Mouse (Mus musculus) T-helper 1 cell (primary cell): ENCODE results near the gene 9330182L06Rik.

ENCODE experiments used
- in situ Hi-C: fragments of 300-600 bp; cut with MboI, MseI; formaldehyde crosslinking; loops from one replicate; pipeline ENCODE4 v1.15.1; 2025; ENCODE audit warnings: high pct_unique_total_duplicates

The 9330182L06Rik gene

GRCm38 (mm10) chr5:9361982-9362661 lies 96.2 kb downstream of the 9330182L06Rik start:
- in situ Hi-C loops = no loop called here

- in situ Hi-C loops = no loop called here
Observed at GRCm38 (mm10) chr5:9364937-9365336, 99.0 kb downstream of the 9330182L06Rik start.

- in situ Hi-C loops = no loop called here
Observed at GRCm38 (mm10) chr5:9367920-9368692, 102.2 kb downstream of the 9330182L06Rik start.

- in situ Hi-C loops = no loop called here
Observed at GRCm38 (mm10) chr5:9371127-9371526, 105.2 kb downstream of the 9330182L06Rik start.

GRCm38 (mm10) chr5:9373341-9373740 lies 107.4 kb downstream of the 9330182L06Rik start:
- in situ Hi-C loops = no loop called here

- in situ Hi-C loops = no loop called here
Observed at GRCm38 (mm10) chr5:9389968-9390367, 124.0 kb downstream of the 9330182L06Rik start.

GRCm38 (mm10) chr5:9391858-9392393 lies 126.0 kb downstream of the 9330182L06Rik start:
- in situ Hi-C loops = no loop called here

- in situ Hi-C loops = no loop called here
Observed at GRCm38 (mm10) chr5:9417098-9417497, 151.2 kb downstream of the 9330182L06Rik start.

GRCm38 (mm10) chr5:9417802-9418201 lies 151.9 kb downstream of the 9330182L06Rik start:
- in situ Hi-C loops = no loop called here

GRCm38 (mm10) chr5:9419964-9420363 lies 154.0 kb downstream of the 9330182L06Rik start:
- in situ Hi-C loops = loop anchor here (5.0 to 10.0 kb wide), 2 partner anchors 243 to 475 kb away; no protein-coding TSS in a partner anchor

GRCm38 (mm10) chr5:9424464-9424863 lies 158.5 kb downstream of the 9330182L06Rik start:
- in situ Hi-C loops = loop anchor here (5.0 to 10.0 kb wide), 2 partner anchors 247 to 480 kb away; no protein-coding TSS in a partner anchor

GRCm38 (mm10) chr5:9427165-9427564 lies 161.2 kb downstream of the 9330182L06Rik start:
- in situ Hi-C loops = loop anchor here (10.0 kb wide), 1 partner anchor 482 kb away; no protein-coding TSS in a partner anchor

GRCm38 (mm10) chr5:9427581-9428241 lies 161.8 kb downstream of the 9330182L06Rik start:
- in situ Hi-C loops = loop anchor here (10.0 kb wide), 1 partner anchor 483 kb away; no protein-coding TSS in a partner anchor

- in situ Hi-C loops = loop anchor here (10.0 kb wide), 1 partner anchor 484 kb away; no protein-coding TSS in a partner anchor
Observed at GRCm38 (mm10) chr5:9428728-9429127, 162.8 kb downstream of the 9330182L06Rik start.

- in situ Hi-C loops = no loop called here
Observed at GRCm38 (mm10) chr5:9446146-9446545, 180.2 kb downstream of the 9330182L06Rik start.

- in situ Hi-C loops = no loop called here
Observed at GRCm38 (mm10) chr5:9448931-9449330, 183.0 kb downstream of the 9330182L06Rik start.

- in situ Hi-C loops = no loop called here
Observed at GRCm38 (mm10) chr5:9449570-9449969, 183.7 kb downstream of the 9330182L06Rik start.

GRCm38 (mm10) chr5:9453298-9453697 lies 187.4 kb downstream of the 9330182L06Rik start:
- in situ Hi-C loops = no loop called here

- in situ Hi-C loops = no loop called here
Observed at GRCm38 (mm10) chr5:9477587-9477986, 211.7 kb downstream of the 9330182L06Rik start.

GRCm38 (mm10) chr5:9495456-9495855 lies 229.5 kb downstream of the 9330182L06Rik start:
- in situ Hi-C loops = no loop called here

GRCm38 (mm10) chr5:9497235-9497634 lies 231.3 kb downstream of the 9330182L06Rik start:
- in situ Hi-C loops = no loop called here

GRCm38 (mm10) chr5:9511027-9511426 lies 245.1 kb downstream of the 9330182L06Rik start:
- in situ Hi-C loops = no loop called here
